Mouse (Mus musculus): Measurements from ENCODE around the gene Prkra.

Gene Prkra

DNA sequence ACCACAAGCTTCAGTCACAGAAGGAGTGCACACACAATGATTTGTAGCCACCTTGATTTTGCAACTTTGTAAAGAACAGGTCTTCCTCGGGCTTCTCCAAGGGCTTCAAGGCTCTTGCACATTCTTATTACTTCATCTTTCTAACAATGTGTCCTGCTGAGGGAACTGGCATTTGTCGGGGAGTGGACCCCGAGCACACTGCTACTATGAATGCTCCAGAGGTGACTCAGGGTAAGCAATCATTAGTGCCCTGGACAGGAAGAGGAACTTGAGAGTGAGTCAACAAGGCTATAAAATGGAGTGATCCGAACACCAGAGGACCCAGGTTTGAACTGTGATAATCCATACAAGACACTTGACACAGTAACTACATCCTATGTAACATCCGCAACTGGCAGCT lies 27.6 kb downstream of the Prkra start:
- no peak for TF ChIP-seq GATA4 (IDR thresholded peaks at IDR 0.05; ENCODE audit: insufficient replicate concordance, low read length)

- TF ChIP-seq GATA4 (IDR thresholded peaks at IDR 0.05; ENCODE audit: insufficient replicate concordance, low read length), result no peak
These were observed 29.7 kb downstream of the Prkra start for GRCm38 (mm10) chr2:76618078-76618477.

DNA sequence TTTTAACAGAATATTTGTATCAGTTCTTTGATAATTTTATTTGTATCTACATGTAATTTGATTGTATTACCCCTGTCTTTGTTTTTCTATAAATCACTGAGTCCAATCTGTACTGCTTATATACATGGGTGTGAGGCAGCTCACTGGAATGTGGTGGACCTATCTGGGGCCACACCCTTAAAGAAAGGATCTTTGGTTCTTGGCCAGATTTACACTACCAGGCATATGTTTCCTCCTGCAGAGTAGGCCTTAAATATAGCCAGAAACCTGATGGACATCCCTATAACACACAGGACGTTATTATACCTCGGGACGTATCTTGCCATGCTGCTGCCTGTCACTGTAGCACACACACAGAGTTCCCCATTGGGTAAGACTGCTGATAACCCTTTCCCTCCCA lies 35.8 kb downstream of the Prkra start:
- no peak for TF ChIP-seq GATA4 (IDR thresholded peaks at IDR 0.05; ENCODE audit: insufficient replicate concordance, low read length)

DNA sequence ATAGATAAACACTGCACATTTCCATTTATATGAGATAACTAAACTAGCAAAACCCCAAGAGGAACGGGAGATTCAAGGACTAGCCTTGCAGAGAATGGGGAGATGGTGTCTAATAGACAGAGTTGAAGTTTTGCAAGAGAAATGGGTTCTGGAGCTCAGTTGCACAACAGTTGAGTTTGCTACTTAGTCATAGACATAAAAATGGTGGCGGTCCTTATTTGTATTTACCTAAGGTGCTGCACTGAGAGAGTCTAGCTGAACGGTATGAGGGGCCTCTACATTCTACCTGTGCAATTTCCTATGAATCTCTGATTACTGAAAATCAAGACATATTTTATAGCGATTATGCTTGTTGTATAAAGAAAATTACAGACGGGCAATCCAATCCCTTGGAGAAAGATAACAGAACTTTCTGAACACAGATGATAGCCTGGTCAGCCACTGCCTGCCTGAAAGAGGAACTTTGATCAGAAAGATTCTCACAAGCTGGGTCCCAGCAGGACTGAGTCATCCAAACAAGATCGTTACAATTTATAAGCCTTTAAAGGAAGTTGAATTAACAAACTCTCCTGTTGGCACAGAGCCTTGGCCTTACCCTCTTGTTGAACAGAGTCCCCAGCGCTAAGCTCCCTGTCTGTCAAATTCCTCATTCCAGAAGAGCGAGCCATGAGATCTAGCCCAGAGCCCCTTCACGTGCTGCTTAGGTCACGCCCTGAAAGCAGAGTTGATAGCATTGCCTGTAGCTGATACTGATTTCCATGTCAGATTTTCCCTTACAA lies 37.3 kb downstream of the Prkra start:
- TF ChIP-seq GATA4 (IDR thresholded peaks at IDR 0.05; ENCODE audit: insufficient replicate concordance, low read length), result no peak

GRCm38 (mm10) chr2:76606704-76607103 lies 41.1 kb downstream of the Prkra start:
- no peak for TF ChIP-seq GATA4 (IDR thresholded peaks at IDR 0.05; ENCODE audit: insufficient replicate concordance, low read length)

DNA sequence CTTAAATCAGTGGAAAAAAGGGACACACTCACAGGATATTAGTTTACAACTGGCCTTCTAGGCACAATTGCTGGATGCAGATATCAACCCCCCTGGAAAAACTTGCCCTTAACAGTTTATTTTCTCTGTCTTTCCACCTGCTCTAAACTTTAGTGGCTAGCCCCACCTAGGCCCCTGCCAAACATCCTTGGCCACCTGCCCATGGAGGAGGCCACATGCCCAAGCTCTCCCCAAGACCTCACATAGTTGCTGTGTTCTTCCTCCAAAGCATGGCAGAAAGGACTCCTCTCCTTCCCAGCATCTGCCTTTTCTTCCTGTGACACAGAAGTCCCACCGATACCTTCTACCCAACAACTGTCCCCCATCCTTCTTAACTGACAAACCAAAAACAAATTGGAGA lies 45.6 kb downstream of the Prkra start:
- no peak for TF ChIP-seq GATA4 (IDR thresholded peaks at IDR 0.05; ENCODE audit: insufficient replicate concordance, low read length)

DNA sequence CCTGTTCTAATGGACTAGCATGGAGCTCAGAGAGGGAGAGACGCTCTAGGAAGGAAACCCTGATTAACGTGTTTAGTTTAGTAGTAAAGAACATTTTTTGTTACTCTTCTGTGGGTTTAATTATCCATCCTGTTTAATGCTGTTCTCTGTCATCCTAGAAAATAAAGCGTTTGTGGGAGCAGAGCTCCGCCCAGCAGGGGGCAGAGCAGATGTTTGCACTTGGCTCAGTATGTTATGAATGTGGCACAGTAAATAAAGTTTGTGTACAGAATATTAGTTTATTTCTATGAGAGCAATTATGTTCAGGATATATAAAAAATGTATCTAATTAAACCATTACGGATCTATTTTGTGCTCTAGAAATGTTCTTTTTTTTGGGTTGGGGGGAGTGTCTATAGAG lies 48.6 kb downstream of the Prkra start:
- no peak for TF ChIP-seq GATA4 (IDR thresholded peaks at IDR 0.05; ENCODE audit: insufficient replicate concordance, low read length)

DNA sequence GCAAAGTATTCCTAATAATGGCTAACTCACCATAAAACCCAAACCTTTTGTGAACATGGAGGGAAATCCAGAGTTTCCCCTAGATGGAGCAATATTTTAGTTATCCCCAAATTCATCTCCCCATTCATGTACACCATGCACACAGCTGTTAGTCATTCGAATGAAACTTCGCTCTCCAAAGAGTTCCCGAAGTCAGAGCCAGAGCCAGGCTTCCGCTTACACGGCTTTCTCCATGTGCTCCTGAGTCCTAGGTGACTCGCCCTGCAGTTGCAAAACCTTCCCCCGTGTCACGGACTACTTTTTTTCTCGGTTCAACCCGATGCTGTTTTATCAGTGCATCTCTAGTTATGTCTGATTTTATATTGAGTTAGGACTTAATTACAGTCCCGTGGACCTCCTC lies 50.3 kb downstream of the Prkra start:
- no peak for TF ChIP-seq GATA4 (IDR thresholded peaks at IDR 0.05; ENCODE audit: insufficient replicate concordance, low read length)

- no peak for TF ChIP-seq GATA4 (IDR thresholded peaks at IDR 0.05; ENCODE audit: insufficient replicate concordance, low read length)
These were observed 55.4 kb downstream of the Prkra start for GRCm38 (mm10) chr2:76592401-76592924.

DNA sequence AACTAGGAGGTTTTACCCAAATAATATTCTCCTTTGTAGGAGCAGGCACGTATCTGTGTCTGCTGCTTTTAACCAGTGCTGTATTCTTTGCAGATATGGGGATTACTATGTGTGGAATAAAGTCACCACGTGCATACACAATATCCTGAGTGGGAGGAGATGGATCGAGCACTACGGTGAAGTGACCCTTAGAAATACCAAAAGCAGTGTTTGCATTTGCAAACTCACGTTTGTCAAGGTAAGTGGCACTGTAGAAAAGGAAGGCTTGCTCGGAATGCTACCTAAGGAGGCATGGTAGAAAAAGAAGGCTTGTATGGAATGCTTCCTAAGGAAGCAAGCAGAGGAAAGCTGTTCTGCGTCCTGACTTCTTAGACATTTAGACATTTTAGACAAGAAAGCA lies 57.6 kb downstream of the Prkra start:
- TF ChIP-seq GATA4 (IDR thresholded peaks at IDR 0.05; ENCODE audit: insufficient replicate concordance, low read length), result no peak

GRCm38 (mm10) chr2:76586906-76587305 lies 60.9 kb downstream of the Prkra start:
- no peak for TF ChIP-seq GATA4 (IDR thresholded peaks at IDR 0.05; ENCODE audit: insufficient replicate concordance, low read length)

GRCm38 (mm10) chr2:76585090-76585489 lies 62.7 kb downstream of the Prkra start:
- no peak for TF ChIP-seq GATA4 (IDR thresholded peaks at IDR 0.05; ENCODE audit: insufficient replicate concordance, low read length)
